Mouse (Mus musculus) liver, embryonic 14.5 days (tissue): ENCODE results near the gene Ltb4r2. TPM values are rescaled to one million over a fixed set of nuclear protein-coding genes. Genes with fewer than 3 reads are reported as not detected.

ENCODE experiments used
- ATAC-seq: fragments of 200-750 bp; cut with Nextera tagmentation; 2 replicates; pipeline ENCODE4 v1.8.0; 2017; ENCODE audit warnings: moderate number of reproducible peaks, mild to moderate bottlenecking, moderate library complexity; ENCODE audit not compliant: insufficient read depth
- DNase-seq, 3 experiments: peaks; one replicate each; pipeline ENCODE4 v3.0.0-alpha.2; 2012 to 2013; ENCODE audit warnings: low read depth in 3 of 3, low spot score in 3 of 3
- H3K27ac ChIP-seq: fragments of 300-500 bp; sonication (generic); 2 replicates; pipeline ENCODE4 v1.5.1; 2014; ENCODE audit warnings: moderate library complexity, mild to moderate bottlenecking, control low read depth, inconsistent platforms
- H3K27me3 ChIP-seq: fragments of 300-500 bp; sonication (generic); 2 replicates; pipeline ENCODE4 v1.6.1; 2014; ENCODE audit warnings: mild to moderate bottlenecking, low read length, moderate library complexity; ENCODE audit not compliant: control insufficient read depth, insufficient read depth
- H3K36me3 ChIP-seq: fragments of 300-500 bp; sonication (generic); replicated peaks from 2 replicates; pipeline ENCODE4 v1.6.1; 2014; ENCODE audit warnings: low read depth; ENCODE audit not compliant: control insufficient read depth, insufficient read depth
- H3K4me1 ChIP-seq, 2 experiments: fragments of 200-500 bp in 1 of 2; fragments of 300-500 bp in 1 of 2; sonication (generic) in 1 of 2; replicated peaks; 2 replicates each; pipeline ENCODE4 v1.6.1; 2012 to 2014; ENCODE audit warnings: antibody characterized with exemption in 1 of 2, inconsistent platforms in 1 of 2, low read length in 1 of 2; ENCODE audit not compliant: control insufficient read depth in 2 of 2, insufficient read depth in 2 of 2
- H3K4me2 ChIP-seq: fragments of 300-500 bp; sonication (generic); 2 replicates; pipeline ENCODE4 v1.6.1; 2014; ENCODE audit warnings: low read depth, mild to moderate bottlenecking, control low read depth, moderate library complexity
- H3K4me3 ChIP-seq, 2 experiments: fragments of 200-500 bp in 1 of 2; fragments of 300-500 bp in 1 of 2; sonication (generic) in 1 of 2; 2 replicates each; pipeline ENCODE4 v1.5.1; 2012 to 2014; ENCODE audit warnings: low read depth in 2 of 2, low read length in 2 of 2, mild to moderate bottlenecking in 2 of 2, control low read depth in 1 of 2, inconsistent platforms in 1 of 2, moderate library complexity in 1 of 2; ENCODE audit not compliant: insufficient read depth in 1 of 2
- H3K9ac ChIP-seq: fragments of 300-500 bp; sonication (generic); replicated peaks from 2 replicates; pipeline ENCODE4 v1.6.1; 2014; ENCODE audit warnings: mild to moderate bottlenecking, control low read depth, moderate library complexity
- H3K9me3 ChIP-seq: fragments of 300-500 bp; sonication (generic); 2 replicates; pipeline ENCODE4 v1.6.1; 2016; ENCODE audit warnings: low read length, mixed read lengths; ENCODE audit not compliant: control insufficient read depth
- CTCF ChIP-seq: IDR thresholded peaks from 2 replicates; pipeline ENCODE4 v1.5.1; 2016; ENCODE audit warnings: antibody characterized with exemption, low read depth, control low read depth
- EP300 ChIP-seq: IDR thresholded peaks from 2 replicates; pipeline ENCODE4 v1.6.1; 2016; ENCODE audit warnings: antibody characterized with exemption, low read depth
- WGBS: fragments of 180-500 bp; shearing (Covaris S2); extraction: QIAGEN DNeasy Blood & Tissue Kit; methylation state at CpG from one replicate; pipeline ENCODE4 v1.1.7; 2014; ENCODE audit not compliant: insufficient replicate concordance; 5-methylcytosine and 5-hydroxymethylcytosine counted together
- polyA plus RNA-seq, 2 experiments: library from polyadenylated mRNA; depleted of rRNA in 1 of 2; stranded (reverse) in 1 of 2; unstranded in 1 of 2; fragments of >200 nt; fragmentation: Nextera tagmentation in 1 of 2; extraction: Ambion mirVana in 1 of 2; gene quantifications; 2 replicates each; pipeline versions ENCODE4 v1.2.1 to v1.2.3; 2012 to 2014

Ltb4r2 gene
- polyA plus RNA-seq, 2 experiments: 0.67 TPM

GRCm38 (mm10) chr14:55778686-55779085 lies 17.5 kb downstream of the Ltb4r2 start:
- WGBS: 84% methylated on average over 15 of the region's 15 CpGs
- Histone ChIP-seq H3K9ac (no peak overlapping the region), H3K4me1 (peaks cover 5 to 13% of the 10 kb centered on the region in 2 experiments; a peak in 3 of 4 replicates), H3K9me3 (no peaks in the 10 kb centered on the region), H3K27me3 (peaks cover 13% of the 10 kb centered on the region), H3K4me2 (no peak overlapping the region), H3K27ac (no peak overlapping the region), H3K4me3 (no peak overlapping the region), H3K36me3 (no peaks in the 10 kb centered on the region)
- TF ChIP-seq EP300 (no peak), CTCF (no peak)
- no peak for DNase-seq
- ATAC-seq: no peak

DNA sequence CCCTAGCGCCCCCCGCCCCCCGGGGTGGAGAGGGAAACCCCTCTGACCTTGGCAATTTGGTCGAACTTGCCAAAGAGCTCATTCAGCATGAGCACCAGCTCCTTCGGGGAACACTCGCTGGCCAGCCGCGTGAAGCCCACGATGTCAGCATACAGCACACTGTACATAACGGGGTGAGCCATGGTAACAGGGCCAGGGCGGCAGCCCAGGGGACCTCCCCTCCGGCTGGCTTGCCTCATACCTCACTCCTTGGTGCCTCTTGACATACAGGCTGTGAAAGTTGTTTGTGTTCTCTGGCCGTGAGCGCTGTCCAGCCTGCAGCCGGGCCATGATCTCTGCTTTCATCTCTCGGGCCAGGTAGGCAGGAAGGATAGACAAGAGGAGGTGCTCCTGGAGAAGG lies 18.4 kb downstream of the Ltb4r2 start:
- Histone ChIP-seq H3K27ac (no peak overlapping the region), H3K9me3 (no peaks in the 10 kb centered on the region), H3K36me3 (no peaks in the 10 kb centered on the region), H3K9ac (no peak overlapping the region), H3K27me3 (peaks cover 20% of the 10 kb centered on the region), H3K4me3 (no peak overlapping the region), H3K4me2 (no peak overlapping the region), H3K4me1 (peaks cover 5 to 13% of the 10 kb centered on the region in 2 experiments; a peak in 3 of 4 replicates)
- no peak for TF ChIP-seq CTCF
- TF ChIP-seq EP300: no peak
- ATAC-seq (no peak), DNase-seq (no peak)
- 69% methylated on average over 16 of the region's 16 CpGs for WGBS

- Histone ChIP-seq H3K36me3 (no peaks in the 10 kb centered on the region), H3K27ac (no peak overlapping the region), H3K4me3 (no peak overlapping the region), H3K4me2 (no peak overlapping the region), H3K9ac (no peak overlapping the region), H3K27me3 (peaks cover 20% of the 10 kb centered on the region), H3K9me3 (no peaks in the 10 kb centered on the region), H3K4me1 (peaks cover 5 to 13% of the 10 kb centered on the region in 2 experiments; a peak in 3 of 4 replicates)
- ATAC-seq: no peak
- WGBS: 72% methylated on average over 11 of the region's 11 CpGs
- no peak for DNase-seq
- TF ChIP-seq EP300: no peak
- no peak for TF ChIP-seq CTCF
Measured at GRCm38 (mm10) chr14:55780736-55781135, 19.5 kb downstream of the Ltb4r2 start.

DNA sequence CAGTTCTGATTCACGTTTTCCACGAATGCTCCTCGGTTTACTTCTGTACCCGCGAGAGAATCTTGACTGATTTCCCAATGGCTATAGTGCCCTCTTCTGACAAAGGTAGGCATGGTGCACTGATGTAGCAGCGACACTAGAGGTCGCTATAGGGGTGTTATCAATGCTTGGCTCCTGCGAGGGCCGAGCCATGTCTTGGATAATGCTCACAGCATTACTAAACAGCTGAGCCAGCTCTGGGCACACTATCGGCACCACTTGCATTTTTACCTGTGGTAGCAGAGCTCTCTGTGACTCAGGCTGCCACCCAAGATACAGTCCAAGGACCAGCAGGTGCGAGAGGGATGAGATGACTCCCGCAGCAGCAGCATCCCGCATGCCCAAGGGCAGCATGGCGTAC lies 20.1 kb downstream of the Ltb4r2 start:
- TF ChIP-seq EP300: no peak
- TF ChIP-seq CTCF: peak; percentile 96
- WGBS: 19% methylated on average over 14 of the region's 14 CpGs
- no peak overlapping the region for H3K4me3 ChIP-seq
- H3K36me3 ChIP-seq: no peaks in the 10 kb centered on the region
- DNase-seq (peak in 2 of 3 experiments; percentile 41 to 45), ATAC-seq (peak; percentile 47; the same call in 1 of the 2 replicates)
- H3K9me3 ChIP-seq: no peaks in the 10 kb centered on the region
- peaks cover 20% of the 10 kb centered on the region for H3K27me3 ChIP-seq
- H3K27ac ChIP-seq: no peak overlapping the region
- H3K9ac ChIP-seq: no peak overlapping the region
- no peak overlapping the region for H3K4me2 ChIP-seq
- H3K4me1 ChIP-seq: peaks cover 5 to 13% of the 10 kb centered on the region in 2 experiments; a peak in 3 of 4 replicates

GRCm38 (mm10) chr14:55782361-55782960 lies 21.2 kb downstream of the Ltb4r2 start:
- Histone ChIP-seq H3K9ac (no peak overlapping the region), H3K4me1 (peaks cover 1 to 5% of the 10 kb centered on the region in 2 experiments; a peak in 3 of 4 replicates), H3K36me3 (no peaks in the 10 kb centered on the region), H3K4me3 (no peak overlapping the region), H3K4me2 (peak overlapping the region; percentile 24; the same call in 1 of the 2 replicates), H3K27ac (no peak overlapping the region), H3K27me3 (peaks cover 20% of the 10 kb centered on the region), H3K9me3 (no peaks in the 10 kb centered on the region)
- 48% methylated on average over 9 of the region's 9 CpGs for WGBS
- ATAC-seq: no peak
- no peak for DNase-seq
- TF ChIP-seq EP300 (no peak), CTCF (no peak)
